Mouse (Mus musculus) MEL-GATA-1-ER (cell line): Measurements from ENCODE around the gene Prkar1a.

ENCODE experiments used
- DNase-seq: peaks from one replicate; pipeline ENCODE4 v3.0.0-alpha.2; 2012; ENCODE audit warnings: low read depth; ENCODE audit errors: extremely low read depth

The Prkar1a gene

DNA sequence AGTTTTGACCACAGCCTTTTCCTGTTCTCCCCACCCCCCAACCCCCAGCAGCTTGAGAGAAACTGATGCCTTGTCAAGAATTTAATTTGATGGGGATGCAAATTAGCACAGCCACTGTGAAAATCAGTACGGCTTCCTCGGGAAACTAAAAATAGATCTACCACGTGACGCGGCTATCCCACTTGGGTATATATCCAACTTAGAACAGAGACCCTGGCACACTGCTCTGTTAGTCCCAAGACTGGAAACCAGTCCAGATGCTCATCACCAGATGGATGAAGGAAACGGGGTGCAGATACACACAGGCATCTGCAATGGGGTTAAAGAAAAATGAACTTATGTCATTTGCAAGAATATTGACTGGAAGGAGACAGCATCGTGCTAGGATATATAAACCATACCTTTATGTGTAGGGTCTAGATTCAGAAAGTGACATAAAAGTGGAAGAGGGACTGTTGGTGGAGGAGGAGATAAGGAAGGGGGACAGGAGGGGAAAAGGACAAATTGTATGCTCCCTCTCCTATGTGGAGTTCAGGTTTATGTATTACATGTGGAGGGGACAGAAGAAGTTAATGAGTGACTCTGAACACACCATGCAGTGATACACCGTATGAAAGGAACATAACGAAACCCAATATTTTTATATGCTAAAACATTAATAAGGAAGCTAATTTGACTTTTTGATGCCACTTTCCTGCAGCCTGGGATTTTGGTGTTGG, 56.3 kb downstream of the Prkar1a start:
- DNase-seq, result no peak

DNA sequence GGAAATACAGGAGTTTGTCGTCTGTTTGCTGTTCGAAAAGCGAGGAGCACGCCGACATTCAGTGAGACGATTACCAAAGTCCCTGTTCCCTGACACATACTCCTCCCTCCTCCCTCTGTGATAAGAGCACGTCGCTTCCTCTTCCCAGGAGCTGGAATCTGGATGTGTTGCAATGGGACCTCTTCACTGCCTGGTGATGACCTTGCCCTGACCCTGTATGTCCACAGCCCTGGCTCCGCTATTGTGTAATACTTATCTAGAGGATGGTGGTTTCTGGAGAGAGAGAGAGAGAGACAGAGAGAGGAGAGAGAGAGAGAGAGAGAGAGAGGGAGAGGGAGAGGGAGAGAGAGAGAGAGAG, 56.8 kb downstream of the Prkar1a start:
- no peak for DNase-seq

- no peak for DNase-seq
Measured at GRCm38 (mm10) chr11:109706586-109706985, 57.4 kb downstream of the Prkar1a start.

GRCm38 (mm10) chr11:109707442-109707841, 58.2 kb downstream of the Prkar1a start:
- no peak for DNase-seq

DNA sequence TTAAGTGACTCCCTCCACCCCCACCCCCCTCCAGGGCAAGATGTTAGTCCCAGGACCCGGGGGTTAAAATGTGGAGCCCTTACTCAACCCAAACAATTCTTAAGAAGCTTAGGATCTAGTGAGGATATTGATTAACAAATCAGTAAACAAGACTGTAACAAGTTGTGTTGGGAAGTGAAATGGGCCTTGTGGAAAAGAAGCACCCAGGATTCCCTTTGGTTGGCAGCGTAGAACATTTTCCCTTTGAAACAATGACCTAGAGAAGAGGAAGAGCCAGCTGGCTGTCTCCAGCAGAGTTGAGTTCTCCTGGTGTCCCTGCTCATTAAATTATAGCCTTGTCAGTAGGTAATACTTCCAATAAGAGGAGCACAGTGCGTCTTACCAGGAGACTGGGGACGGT, 59.6 kb downstream of the Prkar1a start:
- DNase-seq, result no peak

- DNase-seq, result no peak
Measured at GRCm38 (mm10) chr11:109709501-109709900, 60.3 kb downstream of the Prkar1a start.

DNA sequence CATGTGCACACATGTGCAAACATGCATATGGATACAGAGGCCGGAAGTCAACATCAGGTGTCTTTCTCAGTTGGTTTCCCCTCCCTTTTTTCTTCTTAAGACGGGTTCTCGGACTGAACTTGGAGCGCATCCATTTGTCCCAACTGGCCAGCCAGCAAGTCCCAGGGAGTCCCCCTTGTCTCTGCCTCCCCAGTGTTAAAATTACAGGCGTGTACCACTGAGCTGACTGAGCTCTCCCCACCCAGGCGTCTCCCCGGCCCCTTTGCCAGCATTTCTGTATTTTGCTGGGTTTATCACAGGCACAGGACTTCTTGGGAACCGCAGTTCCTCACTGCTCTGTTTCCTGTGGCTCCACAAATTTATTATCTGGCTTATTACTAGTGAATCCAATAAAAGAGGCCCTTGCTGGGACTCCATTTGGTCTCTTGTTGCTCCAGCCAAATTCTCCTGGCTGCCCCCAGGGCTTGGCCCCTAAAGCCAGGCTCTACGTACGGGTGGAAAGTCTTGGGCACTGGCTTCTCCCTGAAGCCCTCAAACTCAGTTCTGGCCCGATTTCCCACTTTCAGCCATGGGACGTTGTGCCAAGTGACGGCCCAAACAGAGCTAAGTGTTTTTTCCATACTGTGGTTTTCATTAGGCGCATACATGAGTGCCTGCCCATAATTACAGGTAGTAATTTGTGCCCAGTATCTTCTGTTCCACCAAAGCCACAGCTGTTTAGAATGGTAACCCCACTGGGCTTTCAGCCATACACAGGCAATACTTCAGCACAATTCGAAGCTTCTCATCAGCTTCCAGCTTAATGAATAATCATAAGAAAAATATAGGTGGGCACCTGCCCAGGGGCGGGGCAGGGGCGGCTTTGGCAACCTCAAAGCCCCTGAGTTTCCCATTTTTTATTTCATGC, 65.4 kb downstream of the Prkar1a start:
- no peak for DNase-seq

GRCm38 (mm10) chr11:109715311-109715781, 66.1 kb downstream of the Prkar1a start:
- no peak for DNase-seq

DNA sequence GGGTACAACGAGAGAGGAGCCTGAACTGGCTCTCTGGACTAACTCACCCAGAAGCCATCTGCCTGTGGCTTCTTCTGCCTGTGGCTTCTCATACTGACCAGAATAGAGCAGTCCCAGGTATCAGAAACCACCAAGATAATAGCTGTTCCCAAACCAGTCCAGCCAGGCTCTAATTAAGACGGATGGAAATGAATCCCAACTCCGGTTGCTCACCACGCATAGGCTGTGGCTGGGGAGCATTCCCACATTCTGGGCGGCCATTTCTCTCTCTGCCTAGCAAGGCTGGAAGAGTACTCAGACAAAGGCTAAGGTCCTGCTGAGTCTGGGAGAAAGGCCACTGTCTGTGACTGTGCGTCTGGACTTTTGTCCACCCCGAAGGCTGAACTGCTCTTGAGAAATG, 67.8 kb downstream of the Prkar1a start:
- DNase-seq, result no peak

GRCm38 (mm10) chr11:109717448-109717847, 68.2 kb downstream of the Prkar1a start:
- no peak for DNase-seq

DNA sequence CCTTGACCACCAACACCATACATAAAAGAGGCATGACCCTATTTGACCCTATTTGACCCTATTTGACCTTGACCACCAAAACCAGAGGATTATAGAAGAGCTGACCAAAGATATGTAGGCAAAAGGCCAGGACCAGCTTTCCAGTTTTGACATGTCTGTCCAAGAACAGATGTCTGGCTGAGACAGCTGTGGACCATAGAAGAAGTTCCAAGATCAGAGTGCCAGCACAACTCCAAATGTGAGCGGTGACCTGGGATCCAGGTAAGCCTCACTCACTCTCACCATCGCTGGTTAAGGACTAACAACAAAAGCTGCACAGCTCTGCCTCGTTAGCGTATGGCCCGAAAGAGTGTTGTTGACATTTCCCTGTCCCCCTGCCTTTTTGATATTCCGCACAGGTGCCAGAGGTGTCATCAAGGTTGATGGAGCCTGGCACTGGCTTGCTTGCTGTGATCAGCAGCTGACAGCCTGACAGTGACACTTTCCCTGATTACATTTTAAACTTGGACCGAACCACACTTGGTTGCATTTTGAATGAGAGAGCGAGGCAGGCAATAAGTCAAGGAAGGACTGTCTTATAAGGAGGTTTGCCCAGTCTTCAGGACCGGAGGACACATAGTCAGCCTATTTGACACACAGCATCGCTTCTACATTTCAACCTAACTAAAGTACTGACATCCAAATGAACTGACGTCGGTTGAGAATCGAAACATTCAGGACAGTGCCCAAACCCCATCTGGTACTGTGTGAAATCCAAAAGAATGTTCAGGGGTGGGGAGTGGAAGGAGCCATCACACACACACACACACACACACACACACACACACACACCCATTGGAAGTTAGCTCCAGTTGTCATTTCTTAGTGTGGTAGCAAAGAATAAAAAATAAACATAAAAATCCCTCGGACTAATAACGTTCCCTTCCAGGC, 69.0 kb downstream of the Prkar1a start:
- no peak for DNase-seq
